Comparison of ENCODE assay signal across 23 mouse cellular contexts in genomic region chr9:122760111-122760510, GRCm38 (mm10). TPM values are rescaled to one million over a fixed set of nuclear protein-coding genes. Genes with fewer than 3 reads are reported as not detected.
"Had no signal": no experiment of that assay in that cellular context is flagged by ENCODE, and none has a peak within 500 bp of the region (broad histone marks: within the 10 kb centered on the region; RNA-seq: fewer than 3 reads in every experiment).

No protein-coding gene starts in this region.

- H3K9me3 ChIP-seq: lung, embryonic 15.5 days; midbrain, embryonic 13.5 days; midbrain, embryonic 15.5 days; neural tube, embryonic 12.5 days; stomach, embryonic 15.5 days had no signal

- H3K27me3 ChIP-seq: lung, embryonic 15.5 days; midbrain, embryonic 13.5 days; midbrain, embryonic 15.5 days; neural tube, embryonic 12.5 days; stomach, embryonic 15.5 days had no signal

- DNase-seq: lung, adult 2 months; lung, postnatal 14 days; lung, postnatal 36 days; right cerebral cortex, postnatal 14 days; thymus, adult 18-20 months; thymus, postnatal 14 days; thymus, postnatal 36 days had no signal

- H3K27ac ChIP-seq: lung, embryonic 15.5 days; macrophage; midbrain, embryonic 13.5 days; midbrain, embryonic 15.5 days; neural tube, embryonic 12.5 days; stomach, embryonic 15.5 days; stomach, postnatal 0 days had no signal

- H3K36me3 ChIP-seq: lung, embryonic 15.5 days; midbrain, embryonic 13.5 days; midbrain, embryonic 15.5 days; neural tube, embryonic 12.5 days; stomach, embryonic 15.5 days had no signal

- H3K4me2 ChIP-seq: lung, embryonic 15.5 days; midbrain, embryonic 11.5 days; midbrain, embryonic 13.5 days; midbrain, embryonic 15.5 days; neural tube, embryonic 12.5 days; stomach, embryonic 15.5 days had no signal

- ATAC-seq: lung, postnatal 0 days; midbrain, embryonic 13.5 days; midbrain, embryonic 15.5 days had no signal

- H3K4me1 ChIP-seq: lung, embryonic 15.5 days; megakaryocyte, embryonic 14.5 days; midbrain, embryonic 13.5 days; midbrain, embryonic 15.5 days; neural tube, embryonic 12.5 days; stomach, embryonic 15.5 days had no signal

- H3K9ac ChIP-seq: lung, embryonic 15.5 days; midbrain, embryonic 13.5 days; midbrain, embryonic 15.5 days; neural tube, embryonic 12.5 days; stomach, embryonic 15.5 days had no signal

- H3K4me3 ChIP-seq: lung, embryonic 15.5 days; megakaryocyte, embryonic 14.5 days; midbrain, embryonic 13.5 days; midbrain, embryonic 15.5 days; neural tube, embryonic 12.5 days; stomach, embryonic 15.5 days had no signal

RNA-seq across cellular contexts. Expression of gene Topaz1, which starts 13.0 kb away (rescaled TPM):
- total RNA-seq: megakaryocyte progenitor cell, adult 5-6 weeks; midbrain, postnatal 0 days; monocyte, adult 5-6 weeks; neutrophil, adult 5-6 weeks had no signal
- polyA plus RNA-seq: lung, adult 2 months; macrophage; midbrain, embryonic 11.5 days; midbrain, embryonic 13.5 days; midbrain, embryonic 15.5 days; midbrain, postnatal 0 days; neural tube, embryonic 12.5 days; neural tube, embryonic 14.5 days; spleen, adult 2 months; stomach, embryonic 15.5 days; stomach, postnatal 0 days had no signal
